Mouse (Mus musculus) heart, embryonic 13.5 days (tissue): ENCODE data around the gene 4930404H24Rik. TPM values are rescaled to one million over a fixed set of nuclear protein-coding genes. Genes with fewer than 3 reads are reported as not detected.

ENCODE experiments used
- ATAC-seq: fragments of 200-750 bp; cut with Nextera tagmentation; 2 replicates; pipeline ENCODE4 v1.8.0; 2017; ENCODE audit warnings: moderate TSS enrichment; ENCODE audit not compliant: insufficient number of reproducible peaks, low FRiP score, low TSS enrichment; ENCODE audit errors: extremely low read depth
- H3K27ac ChIP-seq: fragments of 300-500 bp; sonication (generic); replicated peaks from 2 replicates; pipeline ENCODE4 v1.5.1; 2015; ENCODE audit warnings: moderate library complexity, mild to moderate bottlenecking, inconsistent platforms
- H3K27me3 ChIP-seq: fragments of 300-500 bp; sonication (generic); replicated peaks from 2 replicates; pipeline ENCODE4 v1.6.1; 2015; ENCODE audit warnings: mild to moderate bottlenecking, inconsistent platforms
- H3K36me3 ChIP-seq: fragments of 300-500 bp; sonication (generic); 2 replicates; pipeline ENCODE4 v1.6.1; 2015; ENCODE audit warnings: mild to moderate bottlenecking, inconsistent platforms
- H3K4me1 ChIP-seq: fragments of 300-500 bp; sonication (generic); 2 replicates; pipeline ENCODE4 v1.6.1; 2015; ENCODE audit warnings: inconsistent platforms
- H3K4me2 ChIP-seq: fragments of 300-500 bp; sonication (generic); 2 replicates; pipeline ENCODE4 v1.6.1; 2015; ENCODE audit warnings: inconsistent platforms, mild to moderate bottlenecking, moderate library complexity
- H3K4me3 ChIP-seq: fragments of 300-500 bp; sonication (generic); 2 replicates; pipeline ENCODE4 v1.5.1; 2015; ENCODE audit warnings: moderate library complexity, mild to moderate bottlenecking, inconsistent platforms
- H3K9ac ChIP-seq: fragments of 300-500 bp; sonication (generic); 2 replicates; pipeline ENCODE4 v1.6.1; 2015; ENCODE audit warnings: inconsistent platforms, mild to moderate bottlenecking, moderate library complexity
- H3K9me3 ChIP-seq: fragments of 300-500 bp; sonication (generic); 2 replicates; pipeline ENCODE4 v1.6.1; 2016; ENCODE audit warnings: inconsistent platforms
- WGBS: fragments of 180-500 bp; shearing (Covaris S2); methylation state at CpG from one replicate; pipeline ENCODE4 v1.1.7; 2015; ENCODE audit warnings: mixed read lengths; 5-methylcytosine and 5-hydroxymethylcytosine counted together
- polyA plus RNA-seq: library from polyadenylated mRNA; unstranded; fragments of >200 nt; fragmentation: Nextera tagmentation; extraction: Ambion mirVana; gene quantifications from 2 replicates; pipeline ENCODE4 v1.2.1, GENCODE M21; 2015

The 4930404H24Rik gene
- polyA plus RNA-seq, 1 experiment from 2014 or later: not detected

- Histone ChIP-seq H3K27ac (peak overlapping the region; percentile 62), H3K36me3 (no peaks in the 10 kb centered on the region), H3K4me3 (no peak overlapping the region), H3K27me3 (no peaks in the 10 kb centered on the region), H3K9ac (peak overlapping the region; percentile 54), H3K4me1 (peaks cover 66% of the 10 kb centered on the region), H3K9me3 (no peaks in the 10 kb centered on the region), H3K4me2 (no peak overlapping the region)
- WGBS: 28% methylated on average over 9 of the region's 9 CpGs
- ATAC-seq: no peak
Observed at GRCm38 (mm10) chr2:153454841-153455506, 37.6 kb upstream of the 4930404H24Rik start.

GRCm38 (mm10) chr2:153457467-153457866, 35.1 kb upstream of the 4930404H24Rik start:
- H3K4me2 ChIP-seq: no peak overlapping the region
- no peaks in the 10 kb centered on the region for H3K9me3 ChIP-seq
- no peak overlapping the region for H3K9ac ChIP-seq
- peak overlapping the region; percentile 46 for H3K27ac ChIP-seq
- H3K27me3 ChIP-seq: no peaks in the 10 kb centered on the region
- H3K36me3 ChIP-seq: no peaks in the 10 kb centered on the region
- 41% methylated on average over 4 of the region's 4 CpGs for WGBS
- H3K4me1 ChIP-seq: peaks cover 74% of the 10 kb centered on the region
- no peak overlapping the region for H3K4me3 ChIP-seq
- no peak for ATAC-seq

- no peak overlapping the region for H3K4me3 ChIP-seq
- no peak for ATAC-seq
- no peaks in the 10 kb centered on the region for H3K27me3 ChIP-seq
- H3K27ac ChIP-seq: peak overlapping the region; percentile 46
- H3K9me3 ChIP-seq: peaks cover 3% of the 10 kb centered on the region; the same call in 1 of the 2 replicates
- H3K4me1 ChIP-seq: peaks cover 74% of the 10 kb centered on the region
- H3K9ac ChIP-seq: 0 out of 2 replicates have a peak overlapping the region, but pooled peaks have one; percentile 0
- no peak overlapping the region for H3K4me2 ChIP-seq
- peaks cover 5% of the 10 kb centered on the region for H3K36me3 ChIP-seq
- WGBS: 44% methylated on average over 3 of the region's 3 CpGs
Observed at GRCm38 (mm10) chr2:153458022-153458441, 34.6 kb upstream of the 4930404H24Rik start.

- no peak overlapping the region for H3K27ac ChIP-seq
- H3K36me3 ChIP-seq: peaks cover 14% of the 10 kb centered on the region
- no peak overlapping the region for H3K9ac ChIP-seq
- H3K4me1 ChIP-seq: peaks cover 32% of the 10 kb centered on the region
- no peak overlapping the region for H3K4me2 ChIP-seq
- no peak for ATAC-seq
- H3K9me3 ChIP-seq: peaks cover 8% of the 10 kb centered on the region; the same call in 1 of the 2 replicates
- no peaks in the 10 kb centered on the region for H3K27me3 ChIP-seq
- H3K4me3 ChIP-seq: no peak overlapping the region
- WGBS: 76% methylated on average over 3 of the region's 3 CpGs
Observed at GRCm38 (mm10) chr2:153463257-153463656, 29.3 kb upstream of the 4930404H24Rik start.

DNA sequence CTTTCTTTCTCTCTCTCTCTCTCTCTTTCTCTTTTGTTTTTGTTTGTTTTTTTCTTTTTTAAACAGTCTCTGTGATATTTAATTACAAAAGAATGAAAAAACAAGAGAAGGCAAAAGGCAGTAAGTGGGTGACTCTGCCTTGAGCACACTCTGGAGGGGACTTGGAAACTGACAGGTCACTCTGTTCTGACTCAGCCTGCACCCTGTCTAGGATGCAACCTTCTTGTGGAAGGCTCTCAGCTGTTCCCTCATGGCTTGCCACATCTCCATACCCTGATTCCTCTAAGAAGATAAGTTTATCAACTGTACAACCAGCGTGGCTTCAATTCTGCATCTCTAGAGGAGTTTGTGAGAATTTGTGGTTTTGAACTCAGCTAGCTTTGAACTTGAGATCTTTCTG, 25.2 kb upstream of the 4930404H24Rik start:
- Histone ChIP-seq H3K27ac (no peak overlapping the region), H3K4me1 (peaks cover 32% of the 10 kb centered on the region), H3K9ac (no peak overlapping the region), H3K36me3 (peaks cover 14% of the 10 kb centered on the region), H3K9me3 (peaks cover 8% of the 10 kb centered on the region; the same call in 1 of the 2 replicates), H3K4me2 (no peak overlapping the region), H3K4me3 (no peak overlapping the region), H3K27me3 (no peaks in the 10 kb centered on the region)
- 43% methylated on average over 1 of the region's 1 CpGs for WGBS
- ATAC-seq: no peak

DNA sequence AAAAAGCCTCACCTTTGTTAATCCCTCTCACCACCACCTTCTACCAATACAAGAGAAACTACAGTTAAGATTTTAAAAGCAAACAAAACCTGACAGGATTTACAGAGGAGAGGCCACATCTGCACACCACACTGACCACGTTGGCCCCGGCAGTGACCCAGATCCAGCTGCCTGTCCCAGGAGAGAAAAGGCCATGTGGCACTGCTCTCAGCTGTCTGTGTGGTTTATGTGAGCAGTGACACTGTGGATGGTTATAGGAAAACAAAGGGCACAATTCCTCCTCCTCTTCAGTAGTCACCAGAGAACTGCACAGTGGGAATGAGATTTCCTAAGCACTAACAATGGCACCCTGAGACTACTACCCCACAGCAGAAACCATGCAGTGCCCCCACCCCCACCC, 23.3 kb upstream of the 4930404H24Rik start:
- H3K9ac ChIP-seq: 0 out of 2 replicates have a peak overlapping the region, but pooled peaks have one; percentile 14
- no peak overlapping the region for H3K4me3 ChIP-seq
- 48% methylated on average over 2 of the region's 2 CpGs for WGBS
- peaks cover 42% of the 10 kb centered on the region for H3K4me1 ChIP-seq
- peak overlapping the region; percentile 42; the same call in 1 of the 2 replicates for H3K27ac ChIP-seq
- no peak for ATAC-seq
- H3K4me2 ChIP-seq: no peak overlapping the region
- no peaks in the 10 kb centered on the region for H3K9me3 ChIP-seq
- H3K36me3 ChIP-seq: no peaks in the 10 kb centered on the region
- no peaks in the 10 kb centered on the region for H3K27me3 ChIP-seq

- Histone ChIP-seq H3K4me1 (peaks cover 47% of the 10 kb centered on the region), H3K4me2 (no peak overlapping the region), H3K4me3 (no peak overlapping the region), H3K36me3 (no peaks in the 10 kb centered on the region), H3K27me3 (no peaks in the 10 kb centered on the region), H3K27ac (peak overlapping the region; percentile 42; the same call in 1 of the 2 replicates), H3K9ac (0 out of 2 replicates have a peak overlapping the region, but pooled peaks have one; percentile 24), H3K9me3 (no peaks in the 10 kb centered on the region)
- WGBS: 39% methylated on average over 4 of the region's 4 CpGs
- no peak for ATAC-seq
Observed at GRCm38 (mm10) chr2:153469764-153470163, 22.8 kb upstream of the 4930404H24Rik start.

DNA sequence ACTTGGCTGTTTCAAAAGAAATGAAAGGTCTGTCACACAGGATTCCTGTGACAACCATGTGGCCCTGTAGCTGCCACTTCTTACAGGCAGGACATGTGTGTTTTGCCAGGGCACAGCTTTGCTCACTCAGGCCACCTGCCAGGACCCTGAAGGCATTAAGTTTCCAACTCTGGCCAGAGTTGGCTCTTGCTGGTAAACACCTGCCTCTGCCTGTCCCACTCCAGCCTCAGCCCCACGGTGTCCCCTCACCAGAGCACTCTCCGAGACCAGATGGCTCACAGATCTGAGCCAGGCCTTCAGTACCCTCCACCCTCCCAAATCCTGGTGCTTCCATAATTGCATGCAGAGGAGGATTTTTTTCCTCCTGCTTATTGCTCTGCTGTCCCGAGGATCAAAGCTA, 21.6 kb upstream of the 4930404H24Rik start:
- H3K27ac ChIP-seq: no peak overlapping the region
- WGBS: 66% methylated on average over 3 of the region's 3 CpGs
- H3K9me3 ChIP-seq: no peaks in the 10 kb centered on the region

DNA sequence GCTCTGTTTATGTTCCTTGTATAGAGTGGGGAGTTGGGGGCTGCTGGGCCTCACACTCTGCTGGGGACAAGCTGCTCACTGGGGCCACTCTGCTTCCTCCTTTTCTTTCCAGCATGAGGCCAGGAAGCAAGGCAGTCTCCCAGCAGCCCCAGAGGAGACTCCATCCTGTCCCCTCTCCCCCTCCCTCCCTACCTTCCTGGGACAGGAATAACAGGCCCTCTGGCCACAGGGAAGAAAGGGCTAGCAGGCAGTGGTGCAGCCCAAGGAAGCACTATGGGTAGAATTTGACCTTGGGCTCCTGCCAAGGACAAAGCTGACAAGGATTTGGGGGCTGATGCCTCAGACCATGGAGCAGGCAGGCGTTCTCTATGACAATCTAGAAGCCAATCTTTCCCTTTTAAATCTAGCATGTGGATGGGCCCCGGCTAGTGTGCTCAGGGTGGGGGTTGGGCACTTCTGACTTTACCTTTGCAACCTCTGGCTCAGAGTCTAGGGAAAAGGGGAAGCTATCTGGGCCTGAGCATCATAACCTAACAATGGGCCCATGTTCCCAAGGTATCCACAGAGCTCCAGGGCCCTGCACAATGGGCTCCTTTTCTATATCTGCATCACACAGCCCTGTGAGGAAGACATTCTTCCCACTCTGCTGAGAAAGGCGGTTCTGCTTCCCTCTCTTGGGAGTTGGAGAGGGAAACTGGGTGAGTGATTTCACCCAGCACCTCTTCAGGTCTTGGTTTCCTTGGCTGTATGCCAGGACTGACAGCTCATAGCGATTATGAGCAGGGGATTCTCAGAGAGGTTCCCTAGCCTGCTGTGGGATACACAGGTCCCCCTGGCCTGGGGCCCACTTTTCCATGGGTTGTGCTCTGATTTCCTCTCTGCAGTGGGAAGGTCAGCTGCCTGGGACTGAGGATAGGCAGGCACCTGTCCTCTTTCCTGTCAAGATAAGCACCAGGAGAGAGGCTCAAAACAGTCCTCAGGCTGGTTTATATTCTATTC, 17.2 kb upstream of the 4930404H24Rik start:
- Histone ChIP-seq H3K9ac (peak overlapping the region; percentile 55), H3K4me1 (peaks cover 66% of the 10 kb centered on the region), H3K36me3 (no peaks in the 10 kb centered on the region), H3K4me2 (peak overlapping the region; percentile 26), H3K9me3 (no peaks in the 10 kb centered on the region), H3K4me3 (no peak overlapping the region), H3K27me3 (no peaks in the 10 kb centered on the region), H3K27ac (peak overlapping the region; percentile 93)
- whole genome bisulfite sequencing: 13% methylated on average over 4 of the region's 4 CpGs
- ATAC-seq: peak; percentile 60; the same call in 1 of the 2 replicates

More for the DNA sequence above, 21.6 kb upstream of the 4930404H24Rik start:
- Histone ChIP-seq H3K4me1 (peaks cover 59% of the 10 kb centered on the region), H3K27me3 (no peaks in the 10 kb centered on the region), H3K4me2 (no peak overlapping the region), H3K36me3 (no peaks in the 10 kb centered on the region), H3K4me3 (no peak overlapping the region), H3K9ac (no peak overlapping the region)
- no peak for ATAC-seq

DNA sequence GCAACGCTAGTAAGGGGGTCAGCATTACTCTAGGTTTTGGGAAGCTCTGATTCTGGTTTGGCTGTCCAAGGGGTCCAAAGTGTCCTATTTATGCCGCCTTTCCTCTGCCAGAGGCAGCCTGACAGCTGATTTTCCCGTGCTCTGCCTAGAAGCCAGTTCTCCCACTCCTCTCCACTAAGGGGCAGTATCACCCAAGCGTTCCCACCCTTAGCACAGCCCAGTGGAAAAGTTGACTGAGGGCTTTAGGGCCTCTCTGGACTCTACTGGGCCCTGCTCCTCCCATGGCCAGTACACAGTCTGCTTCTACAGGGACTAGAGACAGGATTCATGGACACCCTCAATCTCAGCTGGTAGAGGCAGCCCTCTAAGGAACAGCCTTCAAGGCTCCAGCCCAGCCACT, 14.0 kb upstream of the 4930404H24Rik start:
- Histone ChIP-seq H3K4me1 (peaks cover 77% of the 10 kb centered on the region), H3K9ac (peak overlapping the region; percentile 60), H3K4me2 (no peak overlapping the region), H3K4me3 (no peak overlapping the region), H3K9me3 (no peaks in the 10 kb centered on the region), H3K27ac (peak overlapping the region; percentile 57), H3K27me3 (no peaks in the 10 kb centered on the region), H3K36me3 (no peaks in the 10 kb centered on the region; the same call in 1 of the 2 replicates)
- ATAC-seq: no peak
- 10% methylated on average over 4 of the region's 4 CpGs for WGBS

GRCm38 (mm10) chr2:153479486-153479885, 13.1 kb upstream of the 4930404H24Rik start:
- Histone ChIP-seq H3K4me2 (no peak overlapping the region), H3K9me3 (no peaks in the 10 kb centered on the region), H3K27me3 (no peaks in the 10 kb centered on the region), H3K9ac (no peak overlapping the region), H3K27ac (peak overlapping the region; percentile 57), H3K4me1 (peaks cover 77% of the 10 kb centered on the region), H3K36me3 (no peaks in the 10 kb centered on the region; the same call in 1 of the 2 replicates), H3K4me3 (no peak overlapping the region)
- no peak for ATAC-seq
- WGBS: 64% methylated on average over 1 of the region's 1 CpGs
